Mouse (Mus musculus): ENCODE results near the gene Skp1a.

Gene Skp1a

GRCm38 (mm10) chr11:52253674-52254375 lies 22.0 kb downstream of the Skp1a start:
- DNase-seq (ENCODE audit: extremely low read depth, low read depth, low spot score): no peak

- DNase-seq (ENCODE audit: extremely low read depth, low read depth, low spot score): no peak
These were observed 23.3 kb downstream of the Skp1a start for GRCm38 (mm10) chr11:52255077-52255476.

DNA sequence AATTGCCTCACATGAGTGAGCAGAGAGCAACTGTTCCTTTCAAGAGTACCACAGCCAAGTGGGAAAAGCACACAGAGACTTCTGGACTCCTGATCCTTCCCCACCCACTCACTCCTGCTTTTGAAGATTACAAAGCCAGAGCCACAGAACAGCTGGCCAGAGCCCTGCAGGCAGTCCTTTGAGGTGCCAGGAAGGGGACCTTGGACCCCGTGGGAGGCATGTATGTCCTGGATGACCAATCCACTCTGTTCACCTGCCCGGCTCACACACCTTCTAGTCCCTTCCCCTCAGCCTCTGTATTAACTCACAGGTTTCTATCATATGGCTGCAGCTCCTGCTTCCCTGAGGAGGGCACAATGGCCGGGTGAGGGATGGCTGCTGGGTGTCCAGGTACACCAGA lies 25.6 kb downstream of the Skp1a start:
- no peak for DNase-seq (ENCODE audit: extremely low read depth, low read depth, low spot score)

- no peak for DNase-seq (ENCODE audit: extremely low read depth, low read depth, low spot score)
These were observed 26.9 kb downstream of the Skp1a start for GRCm38 (mm10) chr11:52258711-52259110.

DNA sequence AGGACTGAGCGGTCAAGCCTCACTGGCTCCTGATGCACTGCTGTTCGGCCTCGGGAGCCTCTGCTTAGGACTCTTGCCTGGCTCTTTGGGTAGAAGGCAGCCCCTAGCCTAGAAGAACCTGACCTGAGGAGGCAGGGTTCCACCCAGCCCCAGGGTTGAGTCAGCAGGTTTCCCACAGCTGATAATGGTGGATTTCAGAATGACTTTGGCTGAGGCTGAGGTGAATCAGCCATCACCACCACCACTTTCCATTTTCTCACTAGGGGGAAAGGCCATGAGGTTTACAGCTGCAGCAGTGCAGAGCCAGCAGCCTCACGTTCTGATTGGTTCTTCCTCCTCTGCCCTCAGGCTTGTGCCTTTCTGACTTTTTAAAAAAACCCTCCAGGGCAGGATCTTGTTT lies 29.1 kb downstream of the Skp1a start:
- no peak for DNase-seq (ENCODE audit: extremely low read depth, low read depth, low spot score)

- DNase-seq (ENCODE audit: extremely low read depth, low read depth, low spot score): no peak
These were observed 30.1 kb downstream of the Skp1a start for GRCm38 (mm10) chr11:52261937-52262336.

GRCm38 (mm10) chr11:52262338-52262737 lies 30.5 kb downstream of the Skp1a start:
- DNase-seq (ENCODE audit: extremely low read depth, low read depth, low spot score): no peak

DNA sequence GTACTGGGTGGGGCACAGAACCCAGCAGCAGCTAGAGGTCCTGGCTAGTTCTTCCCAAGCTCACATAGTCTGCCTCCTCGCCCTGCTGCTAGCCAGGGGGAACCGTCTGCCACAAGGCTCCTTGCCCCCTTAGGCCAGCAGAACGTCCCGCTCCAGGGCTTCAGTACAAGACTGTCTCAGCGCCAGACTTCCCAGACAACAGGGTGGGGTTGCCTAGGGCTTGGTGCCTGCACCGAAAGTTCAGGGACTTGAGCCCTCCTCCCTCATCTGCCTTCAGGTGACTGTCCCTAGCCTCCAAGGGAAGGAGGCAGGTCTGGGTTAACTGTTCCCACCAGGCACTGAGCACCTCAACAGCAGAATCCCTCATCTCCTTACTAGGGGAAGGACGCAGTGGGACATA lies 33.1 kb downstream of the Skp1a start:
- no peak for DNase-seq (ENCODE audit: extremely low read depth, low read depth, low spot score)

DNA sequence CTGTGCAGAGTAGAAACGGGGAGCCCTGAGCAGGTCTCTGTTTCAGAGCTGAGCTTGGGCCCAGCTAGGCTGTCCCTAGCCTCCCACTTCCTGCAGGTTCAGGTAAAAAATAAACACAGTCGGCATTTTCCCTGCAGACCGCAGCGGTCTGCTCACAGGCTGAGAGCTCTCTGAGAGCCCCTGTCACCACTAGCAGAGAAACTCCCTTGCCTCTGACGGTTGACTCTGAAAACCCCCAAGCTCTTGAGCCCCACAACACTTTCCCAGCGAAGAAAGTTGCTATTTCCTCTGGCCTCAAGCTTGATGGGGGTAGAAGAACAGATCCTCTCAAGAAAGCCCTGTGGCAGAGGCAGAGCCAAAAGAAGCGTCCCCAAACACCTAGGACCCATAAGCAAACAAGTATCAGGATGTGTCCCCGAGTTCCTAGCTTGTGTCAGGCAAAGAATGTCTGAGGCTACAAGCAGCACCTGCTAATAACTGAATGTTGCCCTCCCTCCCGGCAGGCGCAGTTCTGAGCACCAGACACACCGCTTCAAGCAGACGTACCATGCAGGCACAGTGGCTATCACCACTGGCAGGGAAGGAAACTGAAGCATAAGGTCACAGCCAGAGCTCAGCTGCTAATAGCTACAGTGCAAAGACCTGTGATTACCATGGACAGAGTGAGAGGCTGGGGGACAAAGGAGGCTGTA lies 34.0 kb downstream of the Skp1a start:
- DNase-seq (ENCODE audit: extremely low read depth, low read depth, low spot score): no peak

GRCm38 (mm10) chr11:52267271-52267670 lies 35.5 kb downstream of the Skp1a start:
- no peak for DNase-seq (ENCODE audit: extremely low read depth, low read depth, low spot score)

DNA sequence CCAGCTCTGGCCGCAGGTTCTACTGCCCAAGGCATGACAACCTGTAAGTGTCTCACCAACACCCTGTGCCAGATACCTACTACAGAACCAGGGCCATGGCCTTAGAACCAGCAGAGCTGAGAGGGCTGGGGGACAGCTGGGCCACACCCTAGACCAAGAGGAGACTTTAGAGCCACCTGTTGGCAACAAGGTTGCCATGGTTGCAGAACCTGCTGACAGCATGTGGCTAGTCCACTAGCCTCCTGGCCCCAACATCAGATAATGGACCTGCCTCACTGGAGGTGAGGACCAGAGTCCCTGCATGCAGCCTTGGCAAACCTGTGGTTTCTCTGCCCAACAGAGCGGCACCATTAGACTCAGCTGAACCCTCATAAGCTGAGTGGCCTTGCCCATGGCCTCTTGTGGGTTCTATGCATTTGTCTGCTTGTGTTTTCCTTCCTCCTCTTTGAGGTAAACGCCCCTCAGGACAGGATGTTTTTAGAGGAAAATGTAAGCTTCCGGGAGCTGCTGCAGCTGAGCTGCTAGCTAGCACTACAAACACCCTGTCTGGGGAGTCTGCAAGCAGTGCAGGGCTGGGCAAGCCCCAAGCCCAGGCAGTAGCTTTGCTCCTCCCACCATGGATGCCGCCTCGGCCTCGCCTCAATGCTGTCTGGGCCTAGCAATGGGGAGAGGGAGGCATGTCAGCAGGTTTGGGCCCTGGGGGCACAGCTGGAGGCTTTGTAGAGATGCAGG lies 36.5 kb downstream of the Skp1a start:
- no peak for DNase-seq (ENCODE audit: extremely low read depth, low read depth, low spot score)

GRCm38 (mm10) chr11:52269841-52270240 lies 38.0 kb downstream of the Skp1a start:
- no peak for DNase-seq (ENCODE audit: extremely low read depth, low read depth, low spot score)

- DNase-seq (ENCODE audit: extremely low read depth, low read depth, low spot score): no peak
These were observed 40.1 kb downstream of the Skp1a start for GRCm38 (mm10) chr11:52271765-52272495.

DNA sequence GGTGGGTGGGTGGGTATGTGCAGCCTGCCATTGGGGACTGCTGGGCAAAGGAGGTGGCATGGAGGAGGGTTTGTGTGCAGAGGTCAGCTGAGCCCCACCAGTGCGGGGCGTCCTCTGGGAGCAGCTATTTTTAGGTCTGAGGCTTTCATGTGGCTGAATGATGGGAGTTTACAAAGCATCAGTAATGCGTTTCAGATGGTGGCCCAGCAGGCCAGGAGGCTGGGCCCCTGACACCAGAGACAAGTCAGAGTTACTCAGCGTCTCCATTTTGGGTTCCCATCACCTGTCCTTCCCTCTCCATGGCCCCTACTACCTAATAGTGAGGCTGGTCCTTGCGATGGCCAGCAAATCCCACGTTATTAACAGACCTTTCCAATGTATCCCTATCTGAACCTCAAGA lies 40.8 kb downstream of the Skp1a start:
- DNase-seq (ENCODE audit: extremely low read depth, low read depth, low spot score): no peak

DNA sequence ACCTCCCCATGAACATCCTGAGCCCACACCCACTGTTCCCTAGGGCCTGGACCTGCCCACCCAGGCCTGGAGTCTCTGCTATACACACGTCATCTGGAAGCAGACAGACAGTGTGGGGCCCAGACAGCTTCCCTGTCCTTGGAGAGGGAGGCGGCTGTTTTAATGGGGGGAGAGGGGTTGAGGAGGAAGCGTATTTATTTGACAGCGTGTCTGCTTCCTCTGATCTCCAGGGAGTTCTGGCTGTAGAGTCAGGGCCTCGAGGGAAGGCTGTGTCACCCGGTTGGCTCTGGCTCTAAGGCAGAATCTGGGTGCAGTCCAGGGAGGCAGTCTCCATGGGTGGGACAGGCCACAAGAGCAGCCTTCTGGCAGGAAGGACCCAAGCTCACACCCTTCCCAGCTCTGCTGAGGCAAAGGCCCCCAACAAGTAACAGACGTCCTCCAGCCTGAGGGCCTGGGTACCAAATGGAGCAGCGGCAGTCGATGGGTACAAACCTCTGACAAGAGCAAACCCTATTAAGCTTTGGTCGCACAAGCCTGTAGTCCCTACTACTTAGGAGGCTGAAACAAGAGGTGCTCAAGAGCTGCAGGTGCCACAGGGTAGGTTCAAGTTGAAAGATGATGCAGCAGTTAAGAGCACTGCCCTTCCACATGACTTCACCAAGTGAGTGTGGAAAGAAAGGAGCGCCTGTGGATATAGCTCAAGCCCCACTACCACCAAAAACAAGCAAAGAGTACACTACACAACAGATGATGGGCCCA lies 41.6 kb downstream of the Skp1a start:
- DNase-seq (ENCODE audit: extremely low read depth, low read depth, low spot score): no peak

GRCm38 (mm10) chr11:52273942-52274330 lies 42.1 kb downstream of the Skp1a start:
- no peak for DNase-seq (ENCODE audit: extremely low read depth, low read depth, low spot score)

DNA sequence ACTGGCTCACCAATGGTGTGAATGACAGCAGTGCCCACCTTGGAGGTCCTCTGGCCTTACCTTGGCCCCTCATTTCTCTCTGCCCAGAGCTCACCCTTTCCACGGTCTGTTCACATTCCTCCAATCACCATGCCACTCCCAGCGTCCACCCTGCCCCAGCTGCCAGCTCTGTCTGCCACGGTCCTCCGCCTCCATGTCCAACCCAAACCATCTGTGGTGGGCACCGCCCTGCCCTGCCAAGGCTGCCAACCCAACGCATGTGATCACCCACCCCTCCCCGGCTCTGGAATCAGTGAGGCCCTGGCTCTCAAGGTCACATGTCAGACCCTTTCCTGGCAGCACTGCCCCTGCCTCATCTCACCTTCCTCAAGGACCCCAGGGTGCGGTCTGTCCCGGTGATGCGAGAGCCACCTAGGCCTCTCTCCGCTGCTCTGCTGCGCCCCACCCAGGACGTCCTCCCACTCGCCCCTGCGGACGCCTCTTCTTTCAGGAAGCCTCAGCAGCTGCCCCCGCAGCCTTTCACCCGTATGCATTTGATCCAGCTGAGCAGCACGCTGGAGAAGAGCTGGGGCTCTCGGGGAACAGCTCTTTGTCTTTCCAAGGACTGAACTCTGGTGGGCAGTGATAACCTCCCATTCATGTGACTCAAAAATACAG lies 42.8 kb downstream of the Skp1a start:
- no peak for DNase-seq (ENCODE audit: extremely low read depth, low read depth, low spot score)

- no peak for DNase-seq (ENCODE audit: extremely low read depth, low read depth, low spot score)
These were observed 43.6 kb downstream of the Skp1a start for GRCm38 (mm10) chr11:52275366-52275765.

DNA sequence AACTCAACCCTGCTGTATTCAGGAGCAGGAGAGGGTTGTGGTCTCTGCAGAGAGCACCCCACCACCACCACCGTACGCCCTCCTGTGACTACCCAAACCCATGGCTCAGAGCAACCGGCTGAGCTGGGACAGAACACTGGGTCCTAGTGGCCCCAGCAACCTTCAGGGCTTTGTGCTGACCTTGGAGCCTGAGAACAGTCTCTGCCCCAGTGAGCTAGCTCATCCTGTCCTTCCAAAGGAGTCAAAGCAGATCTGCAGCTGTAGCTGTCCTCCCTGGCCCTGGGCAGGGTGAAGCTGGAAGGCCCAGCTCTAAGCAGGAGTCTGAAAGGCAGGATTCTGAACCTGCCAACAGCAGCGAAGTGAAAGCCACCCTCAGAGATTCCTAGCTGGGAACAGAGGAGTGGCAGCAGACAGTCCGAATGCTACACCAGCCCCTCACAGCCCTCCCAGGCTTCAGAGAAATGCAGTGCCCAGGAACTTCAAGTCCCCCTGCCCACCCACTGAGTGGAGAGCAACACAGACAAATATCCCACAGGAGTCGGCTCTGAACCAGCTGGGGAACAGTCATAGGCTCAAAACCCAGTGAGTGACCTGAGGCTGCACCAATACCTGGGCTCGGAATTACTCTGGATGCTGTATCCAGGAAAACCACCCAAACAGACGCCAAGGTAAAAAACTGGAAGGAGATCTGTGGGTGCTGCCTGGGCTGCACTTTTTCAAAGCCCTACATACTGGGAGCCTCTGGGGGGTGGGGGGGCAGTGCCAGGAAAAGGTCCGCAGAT lies 44.2 kb downstream of the Skp1a start:
- DNase-seq (ENCODE audit: extremely low read depth, low read depth, low spot score): no peak

Measured in fat pad, adult 2 months (tissue).